Mouse (Mus musculus) midbrain, embryonic 11.5 days (tissue): Measurements from ENCODE around the gene Cnih3. TPM values are rescaled to one million over a fixed set of nuclear protein-coding genes. Genes with fewer than 3 reads are reported as not detected.

Experiments used
- ATAC-seq: fragments of 200-750 bp; cut with Nextera tagmentation; 2 replicates; pipeline ENCODE4 v1.8.0; 2017; ENCODE audit warnings: moderate TSS enrichment, moderate library complexity; ENCODE audit not compliant: low FRiP score
- DNase-seq: peaks from one replicate; pipeline ENCODE4 v3.0.0; 2015; ENCODE audit warnings: low spot score; ENCODE audit errors: missing footprints
- H3K27ac ChIP-seq: fragments of 300-500 bp; sonication (generic); 2 replicates; pipeline ENCODE4 v1.5.1; 2014; ENCODE audit warnings: low read depth, low read length
- H3K27me3 ChIP-seq: fragments of 300-500 bp; sonication (generic); 2 replicates; pipeline ENCODE4 v1.6.1; 2014; ENCODE audit warnings: mild to moderate bottlenecking, low read length, moderate library complexity, mixed read lengths; ENCODE audit not compliant: control insufficient read depth, insufficient read depth
- H3K36me3 ChIP-seq: fragments of 300-500 bp; sonication (generic); 2 replicates; pipeline ENCODE4 v1.6.1; 2014; ENCODE audit warnings: mild to moderate bottlenecking, low read length, moderate library complexity, mixed read lengths; ENCODE audit not compliant: control insufficient read depth, insufficient read depth
- H3K4me1 ChIP-seq: fragments of 300-500 bp; sonication (generic); 2 replicates; pipeline ENCODE4 v1.6.1; 2014; ENCODE audit warnings: low read length; ENCODE audit not compliant: control insufficient read depth, insufficient read depth
- H3K4me2 ChIP-seq: fragments of 300-500 bp; sonication (generic); 2 replicates; pipeline ENCODE4 v1.6.1; 2014; ENCODE audit warnings: mild to moderate bottlenecking, moderate library complexity
- H3K4me3 ChIP-seq: fragments of 300-500 bp; sonication (generic); 2 replicates; pipeline ENCODE4 v1.5.1; 2014; ENCODE audit warnings: low read depth, low read length
- H3K9ac ChIP-seq: fragments of 300-500 bp; sonication (generic); 2 replicates; pipeline ENCODE4 v1.6.1; 2014; ENCODE audit warnings: low read length
- H3K9me3 ChIP-seq: fragments of 300-500 bp; sonication (generic); 2 replicates; pipeline ENCODE4 v1.6.1; 2016; ENCODE audit warnings: low read length; ENCODE audit not compliant: control insufficient read depth
- WGBS: fragments of 180-500 bp; shearing (Covaris S2); extraction: QIAGEN DNeasy Blood & Tissue Kit; methylation state at CpG from one replicate; pipeline ENCODE4 v1.1.7; 2014; 5-methylcytosine and 5-hydroxymethylcytosine counted together
- polyA plus RNA-seq: library from polyadenylated mRNA; unstranded; fragments of >200 nt; fragmentation: Nextera tagmentation; extraction: Ambion mirVana; gene quantifications from 2 replicates; pipeline ENCODE4 v1.2.1, GENCODE M21; 2014

Cnih3 gene
- polyA plus RNA-seq, 1 experiment from 2014 or later: 1.3 TPM

GRCm38 (mm10) chr1:181408086-181408975 is 55.9 kb downstream of the Cnih3 start:
- no peak overlapping the region for H3K4me2 ChIP-seq
- H3K27ac ChIP-seq: peak overlapping the region; percentile 44; the same call in 1 of the 2 replicates
- 82% methylated on average over 18 of the region's 18 CpGs for WGBS
- no peak for DNase-seq
- peaks cover 9% of the 10 kb centered on the region for H3K4me1 ChIP-seq
- 0 out of 2 replicates have a peak, but pooled peaks have one; percentile 28 for ATAC-seq
- H3K9ac ChIP-seq: no peak overlapping the region
- H3K9me3 ChIP-seq: no peaks in the 10 kb centered on the region
- no peaks in the 10 kb centered on the region for H3K36me3 ChIP-seq
- no peak overlapping the region for H3K4me3 ChIP-seq
- no peaks in the 10 kb centered on the region for H3K27me3 ChIP-seq

- Histone ChIP-seq H3K4me1 (peaks cover 9% of the 10 kb centered on the region), H3K36me3 (no peaks in the 10 kb centered on the region), H3K9me3 (no peaks in the 10 kb centered on the region), H3K27ac (no peak overlapping the region), H3K4me3 (no peak overlapping the region), H3K27me3 (no peaks in the 10 kb centered on the region), H3K4me2 (no peak overlapping the region), H3K9ac (no peak overlapping the region)
- no peak for ATAC-seq
- no peak for DNase-seq
- WGBS: 88% methylated on average over 9 of the region's 9 CpGs
Measured at GRCm38 (mm10) chr1:181409693-181410092, 57.3 kb downstream of the Cnih3 start.

- H3K9ac ChIP-seq: no peak overlapping the region
- no peak overlapping the region for H3K4me3 ChIP-seq
- H3K4me2 ChIP-seq: no peak overlapping the region
- H3K4me1 ChIP-seq: peaks cover 9% of the 10 kb centered on the region
- ATAC-seq (peak; percentile 76), DNase-seq (no peak)
- no peaks in the 10 kb centered on the region for H3K9me3 ChIP-seq
- H3K27ac ChIP-seq: no peak overlapping the region; the same call in 1 of the 2 replicates
- 55% methylated on average over 8 of the region's 8 CpGs for WGBS
- no peaks in the 10 kb centered on the region for H3K36me3 ChIP-seq
- H3K27me3 ChIP-seq: no peaks in the 10 kb centered on the region
Measured at GRCm38 (mm10) chr1:181410647-181411254, 58.3 kb downstream of the Cnih3 start.

- H3K36me3 ChIP-seq: no peaks in the 10 kb centered on the region
- no peak overlapping the region for H3K4me2 ChIP-seq
- no peak for ATAC-seq
- H3K9ac ChIP-seq: no peak overlapping the region
- no peak overlapping the region for H3K27ac ChIP-seq
- H3K4me3 ChIP-seq: no peak overlapping the region
- H3K27me3 ChIP-seq: no peaks in the 10 kb centered on the region
- H3K4me1 ChIP-seq: peaks cover 11% of the 10 kb centered on the region
- H3K9me3 ChIP-seq: no peaks in the 10 kb centered on the region
- WGBS: 75% methylated on average over 2 of the region's 2 CpGs
- no peak for DNase-seq
Measured at GRCm38 (mm10) chr1:181414985-181415384, 62.6 kb downstream of the Cnih3 start.

- ATAC-seq: no peak
Measured at GRCm38 (mm10) chr1:181416841-181417240, 64.4 kb downstream of the Cnih3 start.

GRCm38 (mm10) chr1:181417937-181418523 is 65.6 kb downstream of the Cnih3 start:
- Histone ChIP-seq H3K27me3 (no peaks in the 10 kb centered on the region), H3K4me1 (peaks cover 2% of the 10 kb centered on the region), H3K4me3 (no peak overlapping the region), H3K36me3 (no peaks in the 10 kb centered on the region), H3K9me3 (no peaks in the 10 kb centered on the region), H3K27ac (no peak overlapping the region), H3K4me2 (no peak overlapping the region), H3K9ac (no peak overlapping the region)
- ATAC-seq (no peak), DNase-seq (no peak)
- whole genome bisulfite sequencing: 75% methylated on average over 6 of the region's 6 CpGs

More at GRCm38 (mm10) chr1:181416841-181417240, 64.4 kb downstream of the Cnih3 start:
- H3K9ac ChIP-seq: no peak overlapping the region
- H3K4me2 ChIP-seq: no peak overlapping the region
- no peak for DNase-seq
- no peak overlapping the region for H3K4me3 ChIP-seq
- no peaks in the 10 kb centered on the region for H3K9me3 ChIP-seq
- 80% methylated on average over 9 of the region's 9 CpGs for WGBS
- no peak overlapping the region for H3K27ac ChIP-seq
- peaks cover 2% of the 10 kb centered on the region for H3K4me1 ChIP-seq
- H3K27me3 ChIP-seq: no peaks in the 10 kb centered on the region
- H3K36me3 ChIP-seq: no peaks in the 10 kb centered on the region

- H3K4me3 ChIP-seq: no peak overlapping the region
- no peak overlapping the region for H3K27ac ChIP-seq
- no peak for DNase-seq
- no peaks in the 10 kb centered on the region for H3K27me3 ChIP-seq
- peaks cover 2% of the 10 kb centered on the region for H3K4me1 ChIP-seq
- H3K4me2 ChIP-seq: no peak overlapping the region
- no peak overlapping the region for H3K9ac ChIP-seq
- WGBS: 42% methylated on average over 11 of the region's 11 CpGs
- no peaks in the 10 kb centered on the region for H3K36me3 ChIP-seq
- no peaks in the 10 kb centered on the region for H3K9me3 ChIP-seq
- ATAC-seq: no peak
Measured at GRCm38 (mm10) chr1:181420080-181420536, 67.7 kb downstream of the Cnih3 start.

GRCm38 (mm10) chr1:181422796-181423195 is 70.4 kb downstream of the Cnih3 start:
- 75% methylated on average over 6 of the region's 6 CpGs for WGBS
- Histone ChIP-seq H3K4me3 (no peak overlapping the region), H3K9me3 (no peaks in the 10 kb centered on the region), H3K36me3 (no peaks in the 10 kb centered on the region), H3K27ac (no peak overlapping the region), H3K4me1 (peaks cover 2% of the 10 kb centered on the region), H3K4me2 (no peak overlapping the region), H3K27me3 (no peaks in the 10 kb centered on the region), H3K9ac (no peak overlapping the region)
- ATAC-seq: no peak
- no peak for DNase-seq

GRCm38 (mm10) chr1:181424922-181425321 is 72.5 kb downstream of the Cnih3 start:
- H3K4me1 ChIP-seq: no peaks in the 10 kb centered on the region
- 89% methylated on average over 3 of the region's 3 CpGs for WGBS
- no peaks in the 10 kb centered on the region for H3K36me3 ChIP-seq
- ATAC-seq (no peak), DNase-seq (no peak)
- no peaks in the 10 kb centered on the region for H3K27me3 ChIP-seq
- no peak overlapping the region for H3K9ac ChIP-seq
- no peaks in the 10 kb centered on the region for H3K9me3 ChIP-seq
- H3K27ac ChIP-seq: no peak overlapping the region
- H3K4me2 ChIP-seq: no peak overlapping the region
- no peak overlapping the region for H3K4me3 ChIP-seq
